Mouse (Mus musculus) kidney, embryonic 16.5 days (tissue): ENCODE results near the gene Endod1. TPM values are rescaled to one million over a fixed set of nuclear protein-coding genes. Genes with fewer than 3 reads are reported as not detected.

Experiments
- ATAC-seq: fragments of 200-750 bp; cut with Nextera tagmentation; 2 replicates; pipeline ENCODE4 v1.8.0; 2017; ENCODE audit warnings: moderate TSS enrichment; ENCODE audit not compliant: low FRiP score, low TSS enrichment
- H3K27ac ChIP-seq: fragments of 300-500 bp; sonication (generic); 2 replicates; pipeline ENCODE4 v1.5.1; 2014; ENCODE audit warnings: low read length
- H3K27me3 ChIP-seq: fragments of 300-500 bp; sonication (generic); 2 replicates; pipeline ENCODE4 v1.6.1; 2014; ENCODE audit warnings: low read length, control low read depth, mixed read lengths; ENCODE audit not compliant: insufficient read depth
- H3K36me3 ChIP-seq: fragments of 300-500 bp; sonication (generic); 2 replicates; pipeline ENCODE4 v1.6.1; 2014; ENCODE audit warnings: low read length, control low read depth, mixed read lengths; ENCODE audit not compliant: insufficient read depth
- H3K4me1 ChIP-seq: fragments of 300-500 bp; sonication (generic); 2 replicates; pipeline ENCODE4 v1.6.1; 2014; ENCODE audit warnings: low read length, control low read depth, mixed read lengths; ENCODE audit not compliant: insufficient read depth
- H3K4me2 ChIP-seq: fragments of 300-500 bp; sonication (generic); replicated peaks from 2 replicates; pipeline ENCODE4 v1.6.1; 2014; ENCODE audit warnings: low read depth, low read length
- H3K4me3 ChIP-seq: fragments of 300-500 bp; sonication (generic); 2 replicates; pipeline ENCODE4 v1.5.1; 2014; ENCODE audit warnings: mild to moderate bottlenecking, low read length
- H3K9ac ChIP-seq: fragments of 300-500 bp; sonication (generic); replicated peaks from 2 replicates; pipeline ENCODE4 v1.6.1; 2014; ENCODE audit warnings: low read length
- H3K9me3 ChIP-seq: fragments of 300-500 bp; sonication (generic); 2 replicates; pipeline ENCODE4 v1.6.1; 2016; ENCODE audit warnings: low read length, control low read depth
- WGBS: fragments of 180-500 bp; shearing (Covaris S2); extraction: QIAGEN DNeasy Blood & Tissue Kit; methylation state at CpG from one replicate; pipeline ENCODE4 v1.1.7; 2014; 5-methylcytosine and 5-hydroxymethylcytosine counted together
- polyA plus RNA-seq: library from polyadenylated mRNA; unstranded; fragments of >200 nt; fragmentation: Nextera tagmentation; extraction: Ambion mirVana; gene quantifications from 2 replicates; pipeline ENCODE4 v1.2.1, GENCODE M21; 2015

Endod1 gene
- polyA plus RNA-seq = 15.6 and 17.8 TPM in 2 replicates

GRCm38 (mm10) chr9:14381353-14382055, at the start of gene Endod1:
Endod1 (minus strand) TSS chr9:14381507.
- H3K36me3 ChIP-seq = no peaks in the 10 kb centered on the region
- no peaks in the 10 kb centered on the region for H3K27me3 ChIP-seq
- peak within 1 kb of the TSS; percentile 78 for H3K9ac ChIP-seq
- peak within 1 kb of the TSS; percentile 96 for H3K4me2 ChIP-seq
- peak within 1 kb of the TSS; percentile 75 for H3K4me3 ChIP-seq
- no peaks in the 10 kb centered on the region for H3K9me3 ChIP-seq
- H3K4me1 ChIP-seq = peaks cover 17% of the 10 kb centered on the region
- H3K27ac ChIP-seq = peak within 1 kb of the TSS; percentile 70
- 3% methylated on average over 8 of the region's 8 CpGs for WGBS
- ATAC-seq = peak; percentile 58

- H3K9ac ChIP-seq = no peak overlapping the region
- no peak overlapping the region for H3K4me3 ChIP-seq
- H3K9me3 ChIP-seq = no peaks in the 10 kb centered on the region
- no peak overlapping the region for H3K4me2 ChIP-seq
- H3K4me1 ChIP-seq = no peaks in the 10 kb centered on the region
- WGBS = 90% methylated on average over 5 of the region's 5 CpGs
- no peak for ATAC-seq
- no peak overlapping the region for H3K27ac ChIP-seq
- H3K27me3 ChIP-seq = no peaks in the 10 kb centered on the region
- no peaks in the 10 kb centered on the region for H3K36me3 ChIP-seq
These were observed 27.8 kb upstream of the Endod1 start for GRCm38 (mm10) chr9:14409153-14409552.

GRCm38 (mm10) chr9:14408044-14408443, 26.7 kb upstream of the Endod1 start:
- Histone ChIP-seq H3K4me1 (no peaks in the 10 kb centered on the region), H3K27me3 (no peaks in the 10 kb centered on the region), H3K4me2 (no peak overlapping the region), H3K9me3 (no peaks in the 10 kb centered on the region), H3K27ac (no peak overlapping the region), H3K9ac (no peak overlapping the region), H3K4me3 (no peak overlapping the region), H3K36me3 (no peaks in the 10 kb centered on the region)
- 69% methylated on average over 4 of the region's 4 CpGs for WGBS
- ATAC-seq = no peak

GRCm38 (mm10) chr9:14406056-14406455, 24.7 kb upstream of the Endod1 start:
- WGBS = 69% methylated on average over 1 of the region's 1 CpGs
- no peaks in the 10 kb centered on the region for H3K9me3 ChIP-seq
- no peak for ATAC-seq
- H3K9ac ChIP-seq = no peak overlapping the region
- H3K4me3 ChIP-seq = no peak overlapping the region
- no peaks in the 10 kb centered on the region for H3K27me3 ChIP-seq
- no peaks in the 10 kb centered on the region for H3K4me1 ChIP-seq
- no peak overlapping the region for H3K27ac ChIP-seq
- no peaks in the 10 kb centered on the region for H3K36me3 ChIP-seq
- H3K4me2 ChIP-seq = no peak overlapping the region

GRCm38 (mm10) chr9:14402099-14402498, 20.8 kb upstream of the Endod1 start:
- Histone ChIP-seq H3K4me3 (no peak overlapping the region), H3K9me3 (no peaks in the 10 kb centered on the region), H3K9ac (no peak overlapping the region), H3K36me3 (no peaks in the 10 kb centered on the region), H3K27me3 (no peaks in the 10 kb centered on the region), H3K4me1 (no peaks in the 10 kb centered on the region), H3K27ac (no peak overlapping the region), H3K4me2 (no peak overlapping the region)
- 82% methylated on average over 1 of the region's 1 CpGs for WGBS
- ATAC-seq = no peak

GRCm38 (mm10) chr9:14400392-14400791, 19.1 kb upstream of the Endod1 start:
- WGBS = 85% methylated on average over 5 of the region's 5 CpGs

GRCm38 (mm10) chr9:14398946-14399345, 17.6 kb upstream of the Endod1 start:
- no peaks in the 10 kb centered on the region for H3K4me1 ChIP-seq
- H3K9ac ChIP-seq = no peak overlapping the region
- H3K36me3 ChIP-seq = no peaks in the 10 kb centered on the region
- H3K4me3 ChIP-seq = no peak overlapping the region
- 82% methylated on average over 1 of the region's 1 CpGs for WGBS
- H3K27me3 ChIP-seq = no peaks in the 10 kb centered on the region
- H3K27ac ChIP-seq = no peak overlapping the region
- no peak overlapping the region for H3K4me2 ChIP-seq
- no peak for ATAC-seq
- H3K9me3 ChIP-seq = no peaks in the 10 kb centered on the region

More at GRCm38 (mm10) chr9:14400392-14400791, 19.1 kb upstream of the Endod1 start:
- Histone ChIP-seq H3K27me3 (no peaks in the 10 kb centered on the region), H3K36me3 (no peaks in the 10 kb centered on the region), H3K9me3 (no peaks in the 10 kb centered on the region), H3K27ac (no peak overlapping the region), H3K9ac (no peak overlapping the region), H3K4me2 (no peak overlapping the region), H3K4me3 (no peak overlapping the region), H3K4me1 (no peaks in the 10 kb centered on the region)
- no peak for ATAC-seq

GRCm38 (mm10) chr9:14398084-14398483, 16.8 kb upstream of the Endod1 start:
- no peaks in the 10 kb centered on the region for H3K27me3 ChIP-seq
- no peak for ATAC-seq
- no peaks in the 10 kb centered on the region for H3K4me1 ChIP-seq
- H3K9ac ChIP-seq = no peak overlapping the region
- no peaks in the 10 kb centered on the region for H3K36me3 ChIP-seq
- no peak overlapping the region for H3K4me3 ChIP-seq
- H3K9me3 ChIP-seq = no peaks in the 10 kb centered on the region
- H3K4me2 ChIP-seq = no peak overlapping the region
- WGBS = 53% methylated on average over 1 of the region's 1 CpGs
- no peak overlapping the region for H3K27ac ChIP-seq

- no peak overlapping the region for H3K4me3 ChIP-seq
- no peak overlapping the region for H3K9ac ChIP-seq
- ATAC-seq = no peak
- no peaks in the 10 kb centered on the region for H3K9me3 ChIP-seq
- H3K36me3 ChIP-seq = no peaks in the 10 kb centered on the region
- H3K27ac ChIP-seq = no peak overlapping the region
- no peaks in the 10 kb centered on the region for H3K27me3 ChIP-seq
- no peaks in the 10 kb centered on the region for H3K4me1 ChIP-seq
- no peak overlapping the region for H3K4me2 ChIP-seq
- 86% methylated on average over 6 of the region's 6 CpGs for WGBS
These were observed 16.1 kb upstream of the Endod1 start for GRCm38 (mm10) chr9:14397449-14397819.

GRCm38 (mm10) chr9:14396819-14397448, 15.6 kb upstream of the Endod1 start:
- no peak for ATAC-seq
- Histone ChIP-seq H3K9me3 (no peaks in the 10 kb centered on the region), H3K4me2 (no peak overlapping the region), H3K4me1 (no peaks in the 10 kb centered on the region), H3K4me3 (no peak overlapping the region), H3K27ac (no peak overlapping the region), H3K27me3 (no peaks in the 10 kb centered on the region), H3K9ac (no peak overlapping the region), H3K36me3 (no peaks in the 10 kb centered on the region)
- WGBS = 70% methylated on average over 3 of the region's 3 CpGs
